Mouse (Mus musculus): ENCODE measurements around the gene Gsdma2.
"Not testable (repeated sequence)": the region's sequence is repeated elsewhere in the genome, so short reads cannot be mapped to it uniquely, and the experiment has no call there.

Gsdma2 gene

GRCm38 (mm10) chr11:98620791-98621190 lies 25.8 kb upstream of the Gsdma2 start:
- no peaks in the 10 kb centered on the region for H3K4me1 ChIP-seq (replicated peaks; ENCODE audit: low read depth, low read length)
- no peak overlapping the region; the same call in 1 of the 2 replicates for H3K4me3 ChIP-seq (replicated peaks; ENCODE audit: low read length)
- H3K27me3 ChIP-seq (ENCODE audit: insufficient read depth, low read length), result no peaks in the 10 kb centered on the region
- TF ChIP-seq CTCF (conservative IDR thresholded peaks at IDR 0.05; ENCODE audit: low read length) (no peak), POU5F1 (IDR thresholded peaks at IDR 0.05; ENCODE audit: borderline replicate concordance, low read length) (no peak), NANOG (IDR thresholded peaks at IDR 0.05; ENCODE audit: borderline replicate concordance, low read length) (no peak)
- peaks cover 55% of the 10 kb centered on the region for H3K9me3 ChIP-seq (ENCODE audit: low read length)
- H3K36me3 ChIP-seq (ENCODE audit: insufficient read depth, low read length), result no peaks in the 10 kb centered on the region

GRCm38 (mm10) chr11:98623981-98624380 lies 22.6 kb upstream of the Gsdma2 start:
- H3K4me3 ChIP-seq (replicated peaks; ENCODE audit: low read length); H3K27me3 ChIP-seq (ENCODE audit: insufficient read depth, low read length); H3K36me3 ChIP-seq (ENCODE audit: insufficient read depth, low read length); H3K4me1 ChIP-seq (replicated peaks; ENCODE audit: low read depth, low read length): not testable (repeated sequence)
- H3K9me3 ChIP-seq (ENCODE audit: low read length), result peaks cover 68% of the 10 kb centered on the region

- H3K36me3 ChIP-seq (ENCODE audit: insufficient read depth, low read length); H3K4me3 ChIP-seq (replicated peaks; ENCODE audit: low read length); H3K4me1 ChIP-seq (replicated peaks; ENCODE audit: low read depth, low read length); H3K27me3 ChIP-seq (ENCODE audit: insufficient read depth, low read length): not testable (repeated sequence)
- H3K9me3 ChIP-seq (ENCODE audit: low read length), result peaks cover 68% of the 10 kb centered on the region
These were observed 22.2 kb upstream of the Gsdma2 start for GRCm38 (mm10) chr11:98624381-98624780.

DNA sequence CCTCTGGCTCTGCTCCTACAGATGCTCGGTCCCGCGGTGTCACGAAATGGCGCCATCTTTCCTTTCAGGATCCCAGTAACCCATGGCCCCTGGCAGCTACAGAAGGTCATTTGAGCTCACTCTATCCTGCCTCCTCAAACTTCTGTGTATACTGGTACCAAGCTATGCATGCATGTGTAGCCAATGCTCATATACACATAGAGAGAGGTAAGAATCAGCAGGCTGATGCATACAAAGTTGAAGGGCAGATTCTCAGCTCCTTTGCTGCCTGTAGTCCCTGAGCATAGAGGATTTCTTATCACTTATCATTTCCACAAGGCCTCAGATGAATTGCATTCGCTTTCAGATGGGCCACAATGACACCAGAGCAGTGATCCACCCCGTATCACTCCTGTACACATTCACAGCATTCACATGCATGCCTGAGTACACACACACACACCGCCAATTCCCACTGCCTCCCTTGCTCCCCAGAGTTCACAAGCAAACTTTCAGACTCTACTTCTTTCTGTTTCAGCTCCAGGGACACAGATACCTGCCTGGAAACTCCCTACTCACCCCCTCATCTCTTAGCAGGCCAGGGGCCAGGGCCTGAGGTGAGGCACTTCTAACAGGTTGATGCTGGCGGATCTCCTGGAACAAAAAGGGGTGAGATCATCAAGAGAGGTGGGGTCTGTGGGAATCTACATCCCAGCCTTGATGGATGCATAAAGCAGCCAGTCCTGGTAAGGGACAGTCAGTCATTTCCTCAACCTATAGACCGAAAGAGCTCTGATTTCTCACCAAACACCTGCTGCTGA lies 20.7 kb upstream of the Gsdma2 start, which contains the start of the genes Gm12355 and Gsdma3:
Gene Gm12355, minus strand, starts transcription at position 51 of the 800 bp plus-strand sequence.
Gene Gsdma3, plus strand, starts transcription at position 750 of the 800 bp plus-strand sequence.
- Histone ChIP-seq H3K4me3 (replicated peaks; ENCODE audit: low read length) (no peak within 1 kb of the TSS), H3K36me3 (ENCODE audit: insufficient read depth, low read length) (no peaks in the 10 kb centered on the region), H3K9me3 (ENCODE audit: low read length) (peaks cover 61% of the 10 kb centered on the region), H3K27me3 (ENCODE audit: insufficient read depth, low read length) (peaks cover 9% of the 10 kb centered on the region; the same call in 1 of the 2 replicates), H3K4me1 (replicated peaks; ENCODE audit: low read depth, low read length) (no peaks in the 10 kb centered on the region)
- TF ChIP-seq NANOG (IDR thresholded peaks at IDR 0.05; ENCODE audit: borderline replicate concordance, low read length) (no peak), CTCF (conservative IDR thresholded peaks at IDR 0.05; ENCODE audit: low read length) (no peak)

GRCm38 (mm10) chr11:98628706-98629105 lies 17.9 kb upstream of the Gsdma2 start:
- Histone ChIP-seq H3K9me3 (ENCODE audit: low read length) (peaks cover 32% of the 10 kb centered on the region), H3K36me3 (ENCODE audit: insufficient read depth, low read length) (no peaks in the 10 kb centered on the region), H3K4me1 (replicated peaks; ENCODE audit: low read depth, low read length) (no peaks in the 10 kb centered on the region), H3K4me3 (replicated peaks; ENCODE audit: low read length) (no peak overlapping the region), H3K27me3 (ENCODE audit: insufficient read depth, low read length) (peaks cover 9% of the 10 kb centered on the region; the same call in 1 of the 2 replicates)
- TF ChIP-seq POU5F1 (IDR thresholded peaks at IDR 0.05; ENCODE audit: borderline replicate concordance, low read length), result no peak
- TF ChIP-seq NANOG (IDR thresholded peaks at IDR 0.05; ENCODE audit: borderline replicate concordance, low read length), result no peak
- TF ChIP-seq CTCF (conservative IDR thresholded peaks at IDR 0.05; ENCODE audit: low read length), result no peak

- H3K27me3 ChIP-seq (ENCODE audit: insufficient read depth, low read length), result peaks cover 9% of the 10 kb centered on the region; the same call in 1 of the 2 replicates
- no peak overlapping the region for H3K4me3 ChIP-seq (replicated peaks; ENCODE audit: low read length)
- TF ChIP-seq NANOG (IDR thresholded peaks at IDR 0.05; ENCODE audit: borderline replicate concordance, low read length) (no peak), CTCF (conservative IDR thresholded peaks at IDR 0.05; ENCODE audit: low read length) (no peak), POU5F1 (IDR thresholded peaks at IDR 0.05; ENCODE audit: borderline replicate concordance, low read length) (no peak)
These were observed 15.9 kb upstream of the Gsdma2 start for GRCm38 (mm10) chr11:98630646-98631045.

DNA sequence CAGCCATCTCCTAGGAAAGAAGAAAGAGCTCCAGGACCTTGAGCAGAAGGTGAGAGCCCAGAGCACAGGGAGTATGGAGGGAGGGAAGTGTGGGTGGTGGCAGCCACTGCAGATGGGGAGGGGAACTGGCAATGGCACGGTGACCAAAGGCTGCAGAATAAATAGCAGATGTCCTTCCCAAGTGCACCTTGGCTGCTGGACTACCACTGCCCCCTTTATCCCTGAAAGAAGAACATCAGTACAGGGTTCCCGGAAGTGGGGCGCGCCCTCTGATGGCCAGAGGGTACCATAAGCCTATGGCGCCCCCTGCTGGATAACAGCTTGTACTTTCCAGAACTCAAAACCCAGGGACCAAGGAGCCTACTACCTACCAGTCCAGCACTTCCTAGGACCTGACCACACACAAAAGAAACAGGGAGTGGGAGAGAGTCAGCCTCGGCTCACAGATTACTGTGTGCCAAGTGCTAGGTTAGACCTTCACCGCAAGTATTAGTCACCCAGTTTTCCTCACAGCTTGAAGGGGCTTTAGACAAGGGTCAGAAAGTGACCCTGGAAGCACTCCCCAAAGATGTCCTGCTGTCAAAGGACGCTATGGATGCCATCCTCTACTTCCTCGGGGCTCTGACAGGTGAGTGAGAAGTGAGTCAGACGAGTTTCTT lies 11.1 kb upstream of the Gsdma2 start:
- TF ChIP-seq CTCF (conservative IDR thresholded peaks at IDR 0.05; ENCODE audit: low read length), result peak; percentile 6; the same call in 1 of the 2 replicates
- H3K9me3 ChIP-seq (ENCODE audit: low read length), result peaks cover 17% of the 10 kb centered on the region
- H3K4me3 ChIP-seq (replicated peaks; ENCODE audit: low read length); H3K27me3 ChIP-seq (ENCODE audit: insufficient read depth, low read length); H3K36me3 ChIP-seq (ENCODE audit: insufficient read depth, low read length); H3K4me1 ChIP-seq (replicated peaks; ENCODE audit: low read depth, low read length): not testable (repeated sequence)

More at GRCm38 (mm10) chr11:98630646-98631045, 15.9 kb upstream of the Gsdma2 start:
- Histone ChIP-seq H3K36me3 (ENCODE audit: insufficient read depth, low read length) (no peaks in the 10 kb centered on the region), H3K4me1 (replicated peaks; ENCODE audit: low read depth, low read length) (no peaks in the 10 kb centered on the region), H3K9me3 (ENCODE audit: low read length) (peaks cover 15% of the 10 kb centered on the region)

- Histone ChIP-seq H3K4me1 (replicated peaks; ENCODE audit: low read depth, low read length) (peaks cover 3% of the 10 kb centered on the region), H3K27me3 (ENCODE audit: insufficient read depth, low read length) (peaks cover 9% of the 10 kb centered on the region; the same call in 1 of the 2 replicates), H3K36me3 (ENCODE audit: insufficient read depth, low read length) (no peaks in the 10 kb centered on the region), H3K9me3 (ENCODE audit: low read length) (peaks cover 17% of the 10 kb centered on the region), H3K4me3 (replicated peaks; ENCODE audit: low read length) (no peak overlapping the region)
- TF ChIP-seq CTCF (conservative IDR thresholded peaks at IDR 0.05; ENCODE audit: low read length) (no peak), NANOG (IDR thresholded peaks at IDR 0.05; ENCODE audit: borderline replicate concordance, low read length) (no peak), POU5F1 (IDR thresholded peaks at IDR 0.05; ENCODE audit: borderline replicate concordance, low read length) (no peak)
These were observed 9.1 kb upstream of the Gsdma2 start for GRCm38 (mm10) chr11:98637501-98637900.

DNA sequence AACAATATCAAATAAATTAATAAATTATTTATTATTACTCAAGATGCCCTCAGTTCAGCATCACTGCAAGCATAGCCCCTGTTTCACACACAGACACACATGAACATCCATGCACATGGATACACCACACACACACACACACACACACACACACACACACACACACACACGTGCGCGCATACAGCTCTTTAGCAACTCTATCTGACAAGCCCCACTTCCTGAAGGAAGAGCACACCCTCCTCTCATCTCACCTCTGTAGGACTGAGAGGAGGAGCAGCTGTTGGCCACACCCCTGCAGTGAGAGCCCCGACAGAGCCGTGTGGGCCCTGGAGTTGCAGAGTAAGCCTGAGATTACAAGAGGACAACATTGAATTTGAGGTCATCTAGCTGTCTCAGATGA lies 6.5 kb upstream of the Gsdma2 start:
- no peak for TF ChIP-seq CTCF (conservative IDR thresholded peaks at IDR 0.05; ENCODE audit: low read length)
- TF ChIP-seq NANOG (IDR thresholded peaks at IDR 0.05; ENCODE audit: borderline replicate concordance, low read length), result no peak
- no peak for TF ChIP-seq POU5F1 (IDR thresholded peaks at IDR 0.05; ENCODE audit: borderline replicate concordance, low read length)
- H3K4me1 ChIP-seq (replicated peaks; ENCODE audit: low read depth, low read length), result peaks cover 3% of the 10 kb centered on the region
- peaks cover 9% of the 10 kb centered on the region; the same call in 1 of the 2 replicates for H3K27me3 ChIP-seq (ENCODE audit: insufficient read depth, low read length)
- H3K36me3 ChIP-seq (ENCODE audit: insufficient read depth, low read length), result no peaks in the 10 kb centered on the region
- H3K9me3 ChIP-seq (ENCODE audit: low read length), result peaks cover 21% of the 10 kb centered on the region
- H3K4me3 ChIP-seq (replicated peaks; ENCODE audit: low read length), result no peak overlapping the region

Data from E14TG2a.4 (cell line).